Mouse (Mus musculus) ES-E14 (cell line): Measurements from ENCODE around the gene Itpr2. TPM values are rescaled to one million over a fixed set of nuclear protein-coding genes. Genes with fewer than 3 reads are reported as not detected.

Experiments
- DNase-seq: peaks from one replicate; pipeline ENCODE4 v3.0.0-alpha.2; 2013; ENCODE audit warnings: low read depth, low spot score
- H3K27ac ChIP-seq: 2 replicates; pipeline ENCODE4 v1.5.1; 2012; ENCODE audit warnings: low read depth, mild to moderate bottlenecking, low read length, moderate library complexity, mixed read lengths; ENCODE audit not compliant: poor library complexity, insufficient read depth, severe bottlenecking
- H3K36me3 ChIP-seq: 2 replicates; pipeline ENCODE4 v1.6.1; 2012; ENCODE audit warnings: mild to moderate bottlenecking, low read length, moderate library complexity, mixed read lengths; ENCODE audit not compliant: control insufficient read depth, poor library complexity, insufficient read depth, severe bottlenecking
- H3K4me1 ChIP-seq, 2 experiments: fragments of 150-350 bp in 1 of 2; sonication (generic) in 1 of 2; 2 replicates each; pipeline ENCODE4 v1.6.1; 2012; ENCODE audit warnings: low read length in 2 of 2, mild to moderate bottlenecking in 1 of 2, mixed read lengths in 1 of 2; ENCODE audit not compliant: control insufficient read depth in 2 of 2, insufficient read depth in 2 of 2, poor library complexity in 1 of 2
- H3K4me3 ChIP-seq, 2 experiments: fragments of 150-350 bp in 1 of 2; sonication (generic) in 1 of 2; 2 replicates each; pipeline ENCODE4 v1.5.1; 2012; ENCODE audit warnings: low read length in 2 of 2, low read depth in 1 of 2, mild to moderate bottlenecking in 1 of 2, mixed read lengths in 1 of 2; ENCODE audit not compliant: insufficient read depth in 1 of 2, poor library complexity in 1 of 2, severe bottlenecking in 1 of 2
- H3K9ac ChIP-seq: 2 replicates; pipeline ENCODE4 v1.6.1; 2012; ENCODE audit warnings: low read depth, mild to moderate bottlenecking, low read length, mixed read lengths; ENCODE audit not compliant: poor library complexity, insufficient read depth, severe bottlenecking
- H3K9me3 ChIP-seq: fragments of 150-350 bp; sonication (generic); 2 replicates; pipeline ENCODE4 v1.6.1; 2012; ENCODE audit warnings: low read depth, mild to moderate bottlenecking, low read length; ENCODE audit not compliant: control insufficient read depth, insufficient read depth
- CHD2 ChIP-seq: IDR thresholded peaks from 2 replicates; pipeline ENCODE4 v1.6.1; 2014; ENCODE audit warnings: mild to moderate bottlenecking, low read depth, low read length, inconsistent platforms
- HCFC1 ChIP-seq: IDR thresholded peaks from 2 replicates; pipeline ENCODE4 v1.6.1; 2012; ENCODE audit warnings: low read length, inconsistent platforms, borderline replicate concordance; ENCODE audit not compliant: insufficient read depth
- MAFK ChIP-seq: IDR thresholded peaks from 2 replicates; pipeline ENCODE4 v1.6.1; 2014; ENCODE audit warnings: mild to moderate bottlenecking, low read depth, low read length, inconsistent platforms; ENCODE audit not compliant: insufficient read depth
- ZC3H11A ChIP-seq: IDR thresholded peaks from 2 replicates; pipeline ENCODE4 v1.6.1; 2012; ENCODE audit warnings: low read depth, mild to moderate bottlenecking, inconsistent platforms, low read length, borderline replicate concordance
- ZNF384 ChIP-seq: IDR thresholded peaks from 2 replicates; pipeline ENCODE4 v1.6.1; 2012; ENCODE audit warnings: low read depth, low read length, inconsistent platforms
- in situ Hi-C, 2 experiments: fragments of 600-800 bp; cut with MboI; formaldehyde crosslinking; loops; one replicate each; pipeline ENCODE4 v1.15.1; 2025; ENCODE audit warnings: low sequenced_read_pairs in 2 of 2, inconsistent platforms in 1 of 2; ENCODE audit not compliant: unreplicated experiment in 2 of 2
- total RNA-seq: library from RNA; depleted of rRNA; stranded (reverse); fragments of 300-350 nt; gene quantifications from 2 replicates; pipeline ENCODE4 v1.2.3, GENCODE M21; 2012

The Itpr2 gene
- total RNA-seq, 1 experiment = 1.5 TPM

DNA sequence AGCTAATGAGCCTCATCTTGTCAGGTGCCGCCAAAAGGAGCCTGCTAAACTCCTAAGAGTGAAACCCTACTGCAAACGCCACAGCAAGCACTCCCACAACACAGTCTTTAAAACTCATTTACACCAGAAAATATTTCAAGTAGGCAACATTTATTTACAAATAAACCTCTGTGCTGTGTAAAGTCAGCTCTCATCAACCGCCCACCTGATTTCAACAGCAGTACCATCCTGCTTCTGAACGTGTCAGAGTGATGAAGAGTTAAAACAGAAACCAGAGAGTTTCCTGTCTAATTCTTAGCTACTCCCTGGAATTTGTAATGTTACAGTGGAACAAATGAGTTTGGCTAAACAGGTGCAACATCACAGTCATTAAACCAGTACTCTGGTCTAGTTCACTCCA is 4.2 kb downstream of the Itpr2 start:
- DNase-seq = no peak
- H3K4me1 ChIP-seq = no peaks in the 10 kb centered on the region
- H3K4me3 ChIP-seq = no peak overlapping the region
- in situ Hi-C loops = no loop called here
- H3K9me3 ChIP-seq = no peaks in the 10 kb centered on the region
- no peak overlapping the region for H3K27ac ChIP-seq
- H3K36me3 ChIP-seq = no peaks in the 10 kb centered on the region
- no peak for TF ChIP-seq CHD2
- TF ChIP-seq ZNF384 = no peak
- no peak for TF ChIP-seq ZC3H11A
- no peak for TF ChIP-seq HCFC1
- TF ChIP-seq MAFK = no peak
- no peak overlapping the region for H3K9ac ChIP-seq

GRCm38 (mm10) chr6:146497435-146497834 is 4.6 kb downstream of the Itpr2 start:
- Histone ChIP-seq H3K36me3 (no peaks in the 10 kb centered on the region), H3K27ac (no peak overlapping the region)

GRCm38 (mm10) chr6:146491680-146492079 is 10.3 kb downstream of the Itpr2 start:
- Histone ChIP-seq H3K4me3 (no peak overlapping the region), H3K4me1 (no peaks in the 10 kb centered on the region), H3K9ac (no peak overlapping the region), H3K27ac (no peak overlapping the region), H3K36me3 (no peaks in the 10 kb centered on the region), H3K9me3 (no peaks in the 10 kb centered on the region)
- in situ Hi-C loops = no loop called here
- TF ChIP-seq ZNF384 (no peak), HCFC1 (no peak), MAFK (no peak), CHD2 (no peak), ZC3H11A (no peak)
- DNase-seq = no peak

More at GRCm38 (mm10) chr6:146497435-146497834, 4.6 kb downstream of the Itpr2 start:
- TF ChIP-seq MAFK (no peak), CHD2 (no peak), HCFC1 (no peak), ZNF384 (no peak), ZC3H11A (no peak)
- in situ Hi-C loops = no loop called here
- no peak overlapping the region for H3K9ac ChIP-seq
- DNase-seq = no peak
- H3K4me1 ChIP-seq = no peaks in the 10 kb centered on the region
- no peaks in the 10 kb centered on the region for H3K9me3 ChIP-seq
- H3K4me3 ChIP-seq = no peak overlapping the region

- Histone ChIP-seq H3K9ac (no peak overlapping the region), H3K27ac (no peak overlapping the region), H3K9me3 (no peaks in the 10 kb centered on the region), H3K4me3 (no peak overlapping the region), H3K36me3 (no peaks in the 10 kb centered on the region), H3K4me1 (no peaks in the 10 kb centered on the region)
- no peak for TF ChIP-seq HCFC1
- no peak for TF ChIP-seq MAFK
- TF ChIP-seq ZC3H11A = no peak
- TF ChIP-seq ZNF384 = no peak
- no peak for TF ChIP-seq CHD2
- in situ Hi-C loops = no loop called here
- no peak for DNase-seq
These were observed 11.5 kb downstream of the Itpr2 start for GRCm38 (mm10) chr6:146490416-146490960.

DNA sequence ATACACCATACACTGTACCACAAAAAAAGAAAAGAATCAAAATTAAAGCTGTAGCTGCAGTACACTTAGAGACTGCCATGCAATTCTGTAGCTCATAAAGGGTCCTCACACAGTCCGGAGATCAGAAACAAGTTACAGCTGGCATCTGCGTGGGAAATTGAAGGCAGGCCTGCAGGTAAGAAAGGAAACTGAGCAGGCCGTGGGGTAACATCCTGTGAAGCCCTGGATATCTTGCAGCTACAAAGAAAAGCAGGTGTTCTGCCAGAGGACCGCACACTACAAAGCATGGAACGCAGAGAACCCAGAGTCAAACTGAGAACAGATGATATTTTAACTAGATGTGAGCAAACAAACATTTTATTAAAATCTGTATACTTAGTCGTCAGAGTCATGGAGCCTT is 12.2 kb downstream of the Itpr2 start:
- H3K9ac ChIP-seq = no peak overlapping the region
- no peak for DNase-seq
- no peaks in the 10 kb centered on the region for H3K4me1 ChIP-seq
- no peaks in the 10 kb centered on the region for H3K36me3 ChIP-seq
- H3K9me3 ChIP-seq = no peaks in the 10 kb centered on the region
- TF ChIP-seq HCFC1 = no peak
- no peak for TF ChIP-seq ZNF384
- TF ChIP-seq ZC3H11A = no peak
- no peak for TF ChIP-seq MAFK
- no peak for TF ChIP-seq CHD2
- no peak overlapping the region for H3K27ac ChIP-seq
- in situ Hi-C loops = no loop called here
- no peak overlapping the region for H3K4me3 ChIP-seq
